Mouse (Mus musculus): ENCODE results near the gene Armh3. TPM values are rescaled to one million over a fixed set of nuclear protein-coding genes. Genes with fewer than 3 reads are reported as not detected.

The Armh3 gene
- polyA plus RNA-seq, 1 experiment from 2014 or later = 22.1 TPM

DNA sequence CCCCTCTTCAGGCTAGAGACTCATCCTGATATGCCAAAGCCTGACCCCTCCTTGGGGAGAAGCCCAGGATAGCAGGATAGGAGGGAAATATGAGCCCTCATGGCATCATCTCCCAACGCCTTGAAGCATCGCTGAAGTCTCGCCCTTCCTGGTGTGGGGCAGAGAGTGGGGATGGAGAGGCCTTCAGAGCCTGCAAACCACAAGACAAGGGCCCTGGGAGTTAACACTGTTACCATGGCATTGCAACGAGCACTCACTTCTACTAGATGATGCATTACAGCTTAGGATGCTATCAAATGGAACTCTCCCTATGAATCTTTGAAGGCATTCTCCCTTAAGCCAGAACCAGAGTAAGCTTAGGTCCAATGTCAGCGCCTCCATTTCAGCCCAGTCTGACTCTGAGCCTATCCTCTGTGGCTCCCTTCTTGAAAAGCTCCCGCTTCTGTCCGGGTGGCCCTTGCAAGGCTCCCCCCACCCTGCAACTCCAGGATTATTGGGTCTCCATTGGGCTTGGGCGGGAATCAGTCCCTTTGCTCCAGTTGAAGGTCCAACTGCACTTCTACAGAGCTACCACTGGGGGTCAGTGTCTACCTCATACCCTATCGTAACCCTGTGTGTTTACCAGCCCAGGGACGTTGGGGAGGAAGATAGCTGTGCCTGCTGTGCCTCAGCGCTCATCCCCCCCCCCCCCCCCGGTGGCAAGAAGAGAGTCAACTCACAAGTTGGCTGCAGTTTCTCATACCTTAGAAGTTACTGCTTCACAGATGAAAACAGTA is 193.5 kb downstream of the Armh3 start:
- ATAC-seq (ENCODE audit: low FRiP score, low read depth) = no peak
- Histone ChIP-seq H3K4me3 (no peak overlapping the region), H3K27me3 (no peaks in the 10 kb centered on the region), H3K27ac (no peak overlapping the region), H3K9ac (no peak overlapping the region), H3K4me2 (replicated peaks) (no peak overlapping the region), H3K9me3 (0 out of 2 replicates have a peak, but pooled peaks cover 3% of the 10 kb centered on the region), H3K36me3 (no peaks in the 10 kb centered on the region), H3K4me1 (no peaks in the 10 kb centered on the region; the same call in 1 of the 2 replicates)
- 24% methylated on average over 12 of the region's 12 CpGs for WGBS

DNA sequence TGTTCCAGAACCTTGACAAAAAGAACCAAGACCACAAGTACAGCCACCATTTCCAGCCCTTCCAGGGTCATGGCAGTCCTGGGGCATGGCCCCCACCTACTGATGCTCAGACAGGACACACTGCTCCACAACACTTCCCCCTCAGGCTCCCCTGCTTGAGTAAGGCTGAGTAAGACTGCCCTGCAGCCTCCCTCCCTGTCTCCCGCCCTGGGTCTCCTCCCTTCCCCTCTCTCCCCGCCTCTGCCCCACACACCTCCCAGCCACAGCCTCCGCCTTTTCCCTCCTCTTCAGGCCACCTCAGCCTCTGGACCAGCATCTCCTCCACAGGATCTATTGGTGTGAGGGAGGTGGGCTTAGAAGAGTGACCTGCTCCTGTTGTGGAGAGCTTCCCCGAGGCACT is 194.9 kb downstream of the Armh3 start:
- Histone ChIP-seq H3K4me1 (no peaks in the 10 kb centered on the region; the same call in 1 of the 2 replicates), H3K4me2 (replicated peaks) (no peak overlapping the region), H3K27ac (no peak overlapping the region), H3K9me3 (0 out of 2 replicates have a peak, but pooled peaks cover 3% of the 10 kb centered on the region), H3K36me3 (no peaks in the 10 kb centered on the region), H3K9ac (no peak overlapping the region), H3K4me3 (no peak overlapping the region), H3K27me3 (no peaks in the 10 kb centered on the region)
- no peak for ATAC-seq (ENCODE audit: low FRiP score, low read depth)
- 10% methylated on average over 4 of the region's 4 CpGs for WGBS

DNA sequence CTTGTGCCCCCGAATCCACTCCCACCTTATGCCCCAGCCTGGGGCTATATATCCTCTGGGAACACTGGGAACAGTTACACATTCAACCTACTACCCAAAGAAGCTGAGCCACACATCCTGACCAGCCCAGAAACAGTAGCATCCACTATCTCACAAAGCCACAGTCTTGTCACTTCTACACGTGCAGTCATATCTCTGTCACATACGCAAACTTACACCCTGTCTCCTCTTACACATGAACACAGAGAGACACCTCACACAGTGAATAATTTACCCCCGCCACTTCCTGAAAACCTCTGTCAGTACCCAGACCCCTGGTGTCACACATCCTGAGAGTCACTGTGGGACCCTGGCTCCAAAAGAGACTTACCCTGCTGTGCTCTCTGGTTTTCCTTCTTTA is 195.6 kb downstream of the Armh3 start:
- Histone ChIP-seq H3K27me3 (no peaks in the 10 kb centered on the region), H3K4me1 (no peaks in the 10 kb centered on the region; the same call in 1 of the 2 replicates), H3K36me3 (no peaks in the 10 kb centered on the region), H3K9me3 (0 out of 2 replicates have a peak, but pooled peaks cover 3% of the 10 kb centered on the region), H3K27ac (no peak overlapping the region), H3K4me2 (replicated peaks) (no peak overlapping the region), H3K9ac (no peak overlapping the region), H3K4me3 (no peak overlapping the region)
- ATAC-seq (ENCODE audit: low FRiP score, low read depth) = no peak
- 64% methylated on average over 4 of the region's 4 CpGs for WGBS

DNA sequence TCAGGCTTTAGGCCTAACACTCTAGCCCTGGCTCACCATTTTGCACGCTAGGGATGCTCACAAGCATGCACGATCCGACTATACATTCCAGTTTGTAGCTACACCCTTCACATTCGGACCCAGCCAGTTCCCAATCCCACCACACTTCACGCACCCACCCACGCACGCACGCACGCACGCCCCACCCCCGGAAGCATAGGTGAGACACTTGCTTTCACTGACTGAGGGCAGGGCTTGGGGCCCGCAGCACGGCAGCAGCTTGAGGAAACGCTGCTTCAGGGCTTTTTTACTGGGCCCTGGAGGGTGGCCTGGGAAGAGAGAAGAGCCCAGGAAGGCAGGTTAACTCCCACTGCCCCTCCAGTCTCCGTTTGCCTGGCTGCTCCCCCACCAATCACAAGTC is 201.4 kb downstream of the Armh3 start:
- 71% methylated on average over 15 of the region's 15 CpGs for WGBS
- no peak overlapping the region for H3K27ac ChIP-seq
- H3K4me1 ChIP-seq = peaks cover 13% of the 10 kb centered on the region
- no peak overlapping the region for H3K4me3 ChIP-seq
- no peaks in the 10 kb centered on the region for H3K36me3 ChIP-seq
- no peak overlapping the region for H3K9ac ChIP-seq
- 0 out of 2 replicates have a peak, but pooled peaks cover 3% of the 10 kb centered on the region for H3K9me3 ChIP-seq
- H3K4me2 ChIP-seq (replicated peaks) = no peak overlapping the region
- no peaks in the 10 kb centered on the region for H3K27me3 ChIP-seq
- ATAC-seq (ENCODE audit: low FRiP score, low read depth) = no peak

DNA sequence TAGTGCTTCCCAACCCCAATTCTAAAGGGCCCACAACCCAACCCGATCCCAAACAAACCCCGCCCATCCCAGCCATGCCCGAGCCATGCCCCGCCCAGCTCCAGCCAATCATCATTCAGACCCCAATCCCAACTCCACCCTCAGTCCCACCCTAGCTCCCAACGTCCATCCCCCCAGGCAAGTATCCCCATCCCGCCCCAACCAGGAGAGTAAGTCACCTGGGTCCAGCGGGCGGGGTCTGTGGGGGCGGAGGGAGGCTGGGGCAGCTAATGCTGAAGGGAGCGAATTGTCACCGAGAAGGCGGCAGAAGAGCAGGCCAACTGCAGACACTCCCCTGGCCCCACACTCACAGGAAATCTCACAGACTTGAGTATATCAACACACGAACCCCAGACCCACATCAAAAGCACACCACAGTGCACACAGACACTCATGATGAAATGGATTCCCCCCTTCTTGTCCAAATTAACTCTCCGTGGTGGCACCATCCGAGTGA is 202.2 kb downstream of the Armh3 start:
- H3K9ac ChIP-seq = no peak overlapping the region
- H3K9me3 ChIP-seq = 0 out of 2 replicates have a peak, but pooled peaks cover 3% of the 10 kb centered on the region
- 7% methylated on average over 15 of the region's 15 CpGs for WGBS
- H3K4me3 ChIP-seq = peak overlapping the region; percentile 30
- H3K4me1 ChIP-seq = peaks cover 13% of the 10 kb centered on the region
- H3K27me3 ChIP-seq = no peaks in the 10 kb centered on the region
- ATAC-seq (ENCODE audit: low FRiP score, low read depth) = 0 out of 2 replicates have a peak, but pooled peaks have one; percentile 59
- peak overlapping the region; percentile 61 for H3K4me2 ChIP-seq (replicated peaks)
- H3K27ac ChIP-seq = no peak overlapping the region
- H3K36me3 ChIP-seq = no peaks in the 10 kb centered on the region

DNA sequence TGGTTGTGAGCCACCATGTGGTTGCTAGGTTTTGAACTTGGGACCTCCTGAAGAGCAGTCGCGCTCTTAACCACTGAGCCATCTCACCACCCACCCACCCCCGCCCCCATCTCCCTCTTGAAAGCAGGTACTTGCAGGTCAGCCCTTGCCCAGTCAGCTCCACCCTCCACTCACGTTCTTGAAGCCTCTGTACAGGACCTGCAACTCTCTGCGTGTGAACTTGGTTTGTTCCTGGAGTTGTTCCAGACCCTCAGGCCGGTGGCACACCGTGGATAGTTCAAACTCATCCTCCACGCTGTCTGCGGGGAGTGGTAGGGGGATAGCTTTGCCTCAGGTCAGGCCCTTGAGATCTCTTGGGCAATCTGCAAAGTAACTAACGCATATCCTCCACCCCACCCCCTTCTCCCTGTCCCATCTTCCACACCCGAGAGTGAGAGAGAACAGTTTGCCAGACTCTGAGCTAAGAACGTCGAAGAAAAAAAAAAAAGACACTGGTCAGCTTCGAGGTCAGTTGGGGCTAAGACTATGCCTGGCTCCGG is 202.8 kb downstream of the Armh3 start:
- H3K36me3 ChIP-seq = no peaks in the 10 kb centered on the region
- peaks cover 13% of the 10 kb centered on the region for H3K4me1 ChIP-seq
- WGBS = 33% methylated on average over 15 of the region's 15 CpGs
- H3K27ac ChIP-seq = no peak overlapping the region
- ATAC-seq (ENCODE audit: low FRiP score, low read depth) = no peak
- 0 out of 2 replicates have a peak, but pooled peaks cover 3% of the 10 kb centered on the region for H3K9me3 ChIP-seq
- H3K9ac ChIP-seq = no peak overlapping the region
- peak overlapping the region; percentile 30 for H3K4me3 ChIP-seq
- H3K27me3 ChIP-seq = no peaks in the 10 kb centered on the region
- peak overlapping the region; percentile 61 for H3K4me2 ChIP-seq (replicated peaks)

DNA sequence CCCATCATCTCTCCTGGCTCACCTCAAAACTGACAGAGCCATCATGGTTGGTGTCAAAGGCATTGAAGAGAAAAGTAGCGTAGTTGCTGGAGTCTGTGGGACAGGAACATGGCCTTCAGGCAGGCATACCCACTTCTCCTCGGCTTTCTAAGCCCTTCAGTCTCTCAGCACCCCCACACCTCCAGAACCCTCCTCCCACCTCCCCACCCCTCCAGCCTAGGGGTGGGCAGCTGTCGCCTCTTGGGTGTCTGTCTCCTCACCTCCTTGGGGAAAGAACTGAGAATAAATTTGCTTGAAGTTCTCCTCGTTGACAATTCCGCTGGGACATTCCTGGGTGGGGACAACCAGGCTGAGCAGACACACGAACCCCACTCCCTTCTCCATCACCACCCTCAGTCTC is 203.6 kb downstream of the Armh3 start:
- no peaks in the 10 kb centered on the region for H3K9me3 ChIP-seq
- H3K27ac ChIP-seq = no peak overlapping the region
- H3K4me1 ChIP-seq = peaks cover 13% of the 10 kb centered on the region
- H3K9ac ChIP-seq = no peak overlapping the region
- H3K36me3 ChIP-seq = no peaks in the 10 kb centered on the region
- 60% methylated on average over 6 of the region's 6 CpGs for WGBS
- no peak overlapping the region for H3K4me2 ChIP-seq (replicated peaks)
- H3K27me3 ChIP-seq = no peaks in the 10 kb centered on the region
- no peak overlapping the region for H3K4me3 ChIP-seq
- no peak for ATAC-seq (ENCODE audit: low FRiP score, low read depth)

DNA sequence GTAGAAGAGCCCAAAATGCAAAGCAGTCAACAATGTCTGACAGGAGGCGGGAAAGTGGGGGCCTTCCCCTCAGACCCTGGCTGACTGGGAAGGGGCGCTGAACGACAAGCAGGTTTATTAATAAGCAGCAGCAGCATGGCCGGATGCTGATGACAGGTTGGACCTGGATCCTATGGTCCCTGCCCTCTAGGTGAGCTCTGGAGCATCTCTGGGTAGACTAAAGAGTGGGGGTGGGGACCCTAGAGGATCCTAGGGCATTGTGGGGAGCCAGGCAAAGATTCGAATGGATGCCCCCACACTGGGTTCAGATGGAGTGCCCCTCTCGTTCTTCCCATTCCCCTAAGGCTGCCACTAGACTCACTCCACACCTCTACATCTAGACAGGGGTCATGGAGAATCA is 205.9 kb downstream of the Armh3 start:
- Histone ChIP-seq H3K27me3 (no peaks in the 10 kb centered on the region), H3K9ac (no peak overlapping the region), H3K4me3 (no peak overlapping the region), H3K36me3 (no peaks in the 10 kb centered on the region), H3K4me1 (peaks cover 13% of the 10 kb centered on the region), H3K27ac (no peak overlapping the region), H3K9me3 (no peaks in the 10 kb centered on the region), H3K4me2 (replicated peaks) (no peak overlapping the region)
- 83% methylated on average over 6 of the region's 6 CpGs for WGBS
- ATAC-seq (ENCODE audit: low FRiP score, low read depth) = no peak

DNA sequence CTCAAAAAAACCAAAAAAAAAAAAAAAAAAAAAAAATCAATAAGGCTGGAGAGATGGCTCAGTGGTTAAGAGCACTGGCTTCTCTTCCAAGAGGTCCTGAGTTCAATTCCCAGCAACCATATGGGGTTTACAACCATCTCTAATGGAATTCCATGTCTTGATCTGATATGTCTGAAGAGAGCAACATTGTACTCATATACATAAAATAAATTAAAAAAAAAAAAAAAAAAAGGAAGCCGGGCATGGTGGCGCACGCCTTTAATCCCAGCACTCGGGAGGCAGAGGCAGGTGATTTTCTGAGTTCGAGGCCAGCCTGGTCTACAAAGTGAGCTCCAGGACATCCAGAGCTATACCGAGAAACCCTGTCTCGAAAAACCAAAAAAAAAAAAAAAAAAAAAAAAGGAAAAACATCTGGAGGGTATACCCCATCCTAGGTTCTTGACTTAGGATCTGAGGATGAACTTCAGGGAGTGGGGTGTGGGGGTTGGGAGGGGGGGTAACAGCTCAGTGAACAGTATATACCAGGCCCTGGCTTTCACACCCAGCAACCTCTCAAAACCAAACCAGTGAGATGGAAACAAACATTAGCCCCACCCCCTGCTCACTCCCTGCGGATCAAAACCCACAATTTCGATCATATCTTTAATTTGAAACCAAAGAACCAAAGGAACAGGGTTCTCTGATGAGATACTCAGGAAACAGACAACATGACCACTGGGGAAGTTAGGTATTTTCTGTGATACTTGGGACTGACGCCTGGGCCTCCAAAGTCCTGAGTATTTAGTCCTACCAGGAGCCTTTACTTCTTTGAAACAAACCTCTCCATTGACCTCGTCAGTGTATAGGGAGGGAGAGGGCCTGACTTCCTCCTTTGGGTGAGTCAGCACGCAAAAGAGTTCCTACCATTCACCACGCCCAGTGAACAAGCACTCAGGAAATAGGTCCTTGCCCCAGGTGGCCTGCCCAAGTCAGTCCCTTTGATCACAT is 208.1 kb downstream of the Armh3 start:
- Histone ChIP-seq H3K27me3 (no peaks in the 10 kb centered on the region), H3K36me3 (no peaks in the 10 kb centered on the region), H3K4me1 (no peaks in the 10 kb centered on the region), H3K27ac (no peak overlapping the region), H3K9ac (no peak overlapping the region), H3K4me2 (replicated peaks) (no peak overlapping the region), H3K4me3 (no peak overlapping the region), H3K9me3 (no peaks in the 10 kb centered on the region)
- no peak for ATAC-seq (ENCODE audit: low FRiP score, low read depth)
- WGBS = 70% methylated on average over 10 of the region's 13 CpGs

DNA sequence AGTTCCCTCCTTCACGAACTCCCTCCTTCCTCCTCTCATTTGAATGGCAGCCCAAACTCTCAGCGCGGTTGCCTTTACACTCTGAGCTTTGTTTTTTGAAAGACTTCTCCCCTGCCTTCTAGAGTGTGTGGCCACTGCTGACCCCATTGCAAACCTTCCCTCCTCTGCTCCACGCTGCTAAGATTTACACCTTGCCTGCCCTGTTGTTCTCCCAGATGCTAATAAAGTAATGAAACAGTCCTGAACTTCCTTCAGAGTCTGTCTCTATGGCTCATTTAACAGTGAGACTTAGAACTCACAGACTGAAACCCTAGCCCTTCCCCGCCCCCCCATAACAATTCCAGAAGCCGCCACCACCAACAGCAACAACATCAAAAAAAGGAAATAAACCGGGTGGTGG is 208.9 kb downstream of the Armh3 start:
- Histone ChIP-seq H3K9ac (no peak overlapping the region), H3K9me3 (no peaks in the 10 kb centered on the region), H3K27ac (no peak overlapping the region), H3K27me3 (no peaks in the 10 kb centered on the region), H3K4me1 (no peaks in the 10 kb centered on the region), H3K4me3 (no peak overlapping the region), H3K36me3 (no peaks in the 10 kb centered on the region), H3K4me2 (replicated peaks) (no peak overlapping the region)
- 56% methylated on average over 7 of the region's 7 CpGs for WGBS
- ATAC-seq (ENCODE audit: low FRiP score, low read depth) = no peak

DNA sequence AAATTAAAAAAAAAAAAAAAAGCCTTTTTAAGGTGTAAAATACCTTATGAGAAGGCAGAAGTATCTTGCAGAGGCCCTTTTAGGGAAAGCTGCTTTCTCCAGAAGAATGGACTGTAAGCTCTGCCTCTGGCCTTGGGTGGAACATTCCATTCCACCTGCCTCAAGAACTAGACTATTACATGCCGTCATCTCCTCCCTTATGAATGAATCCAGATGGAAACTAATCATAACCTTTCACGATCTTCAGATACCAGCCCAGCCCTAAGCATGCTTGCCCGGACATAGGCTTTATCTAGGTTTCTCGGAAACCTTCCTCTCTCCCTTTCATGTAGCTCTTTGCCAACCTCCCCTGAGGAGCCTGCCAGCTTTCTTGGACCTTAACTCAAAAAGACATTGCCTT is 210.0 kb downstream of the Armh3 start:
- no peak for ATAC-seq (ENCODE audit: low FRiP score, low read depth)
- no peak overlapping the region for H3K4me3 ChIP-seq
- H3K4me1 ChIP-seq = peaks cover 4% of the 10 kb centered on the region; the same call in 1 of the 2 replicates
- H3K27ac ChIP-seq = no peak overlapping the region
- no peak overlapping the region for H3K4me2 ChIP-seq (replicated peaks)
- no peaks in the 10 kb centered on the region for H3K27me3 ChIP-seq
- WGBS = 51% methylated on average over 4 of the region's 4 CpGs
- no peaks in the 10 kb centered on the region for H3K36me3 ChIP-seq
- H3K9me3 ChIP-seq = no peaks in the 10 kb centered on the region
- no peak overlapping the region for H3K9ac ChIP-seq

DNA sequence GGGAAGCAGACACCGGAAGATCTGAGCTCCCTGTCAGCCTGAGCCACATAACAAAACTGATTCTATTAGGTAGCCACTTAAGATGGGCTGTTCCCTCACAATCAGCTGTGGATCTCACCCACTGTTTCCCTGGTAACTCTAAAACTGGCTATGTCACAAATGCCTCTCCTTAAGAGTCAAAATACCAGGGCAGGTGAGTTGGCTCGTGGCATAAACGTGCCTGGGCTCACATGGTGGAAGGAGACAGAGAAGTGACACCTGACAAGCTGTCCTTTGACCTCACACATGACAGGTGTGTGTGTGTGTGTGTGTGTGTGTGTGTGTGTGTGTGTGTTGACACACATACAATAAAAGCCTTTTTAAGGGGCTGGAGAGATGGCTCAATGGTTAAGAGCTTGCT is 210.8 kb downstream of the Armh3 start:
- Histone ChIP-seq H3K27ac (no peak overlapping the region), H3K9me3 (no peaks in the 10 kb centered on the region), H3K9ac (no peak overlapping the region), H3K36me3 (no peaks in the 10 kb centered on the region), H3K27me3 (no peaks in the 10 kb centered on the region), H3K4me3 (no peak overlapping the region), H3K4me2 (replicated peaks) (no peak overlapping the region), H3K4me1 (peaks cover 4% of the 10 kb centered on the region; the same call in 1 of the 2 replicates)
- no peak for ATAC-seq (ENCODE audit: low FRiP score, low read depth)
- WGBS = 64% methylated on average over 3 of the region's 3 CpGs

Measured in limb, embryonic 13.5 days (tissue).